Mouse (Mus musculus): Measurements from ENCODE around the gene Ccdc188.
A peak's percentile ranks its signal among the peaks of the same experiment; 100 is the strongest.

- TF ChIP-seq POLR2A (IDR thresholded peaks at IDR 0.05; ENCODE audit: extremely low read depth, insufficient read depth, low read length) (no peak), CTCF (IDR thresholded peaks at IDR 0.05; ENCODE audit: low read depth, low read length) (0 out of 2 replicates have a peak, but pooled peaks have one; percentile 15)
Observed at GRCm38 (mm10) chr16:18176758-18177157, 40.9 kb upstream of the Ccdc188 start.
